Mouse (Mus musculus) erythroblast, embryonic 14.5 days (primary cell): ENCODE results near the gene St6galnac5. TPM values are rescaled to one million over a fixed set of nuclear protein-coding genes. Genes with fewer than 3 reads are reported as not detected.

Experiments
- H3K27me3 ChIP-seq: 2 replicates; pipeline ENCODE4 v1.6.1; 2012; ENCODE audit warnings: inconsistent platforms; ENCODE audit not compliant: control insufficient read depth
- H3K36me3 ChIP-seq: 2 replicates; pipeline ENCODE4 v1.6.1; 2012; ENCODE audit warnings: mild to moderate bottlenecking, inconsistent platforms; ENCODE audit not compliant: control insufficient read depth
- H3K4me1 ChIP-seq: 2 replicates; pipeline ENCODE4 v1.6.1; 2012; ENCODE audit warnings: inconsistent platforms; ENCODE audit not compliant: control insufficient read depth
- H3K4me3 ChIP-seq: replicated peaks from 2 replicates; pipeline ENCODE3; 2012; ENCODE audit warnings: moderate library complexity, mild to moderate bottlenecking, inconsistent platforms
- H3K9me3 ChIP-seq: 2 replicates; pipeline ENCODE4 v1.6.1; 2012; ENCODE audit warnings: low read length, inconsistent platforms, mixed read lengths; ENCODE audit not compliant: control insufficient read depth
- GATA1 ChIP-seq: IDR thresholded peaks from 2 replicates; pipeline ENCODE4 v1.6.1; 2012; ENCODE audit warnings: low read length, inconsistent platforms, mixed read lengths
- TAL1 ChIP-seq: IDR thresholded peaks from 3 replicates; pipeline ENCODE4 v1.6.1; 2012; ENCODE audit warnings: low read length, inconsistent platforms, mixed read lengths
- polyA plus RNA-seq: library from polyadenylated mRNA; stranded (reverse); fragments of >175 nt; gene quantifications from 2 replicates; pipeline ENCODE4 v1.2.3, GENCODE M21; 2012

St6galnac5 gene
- polyA plus RNA-seq, 1 experiment: not detected

DNA sequence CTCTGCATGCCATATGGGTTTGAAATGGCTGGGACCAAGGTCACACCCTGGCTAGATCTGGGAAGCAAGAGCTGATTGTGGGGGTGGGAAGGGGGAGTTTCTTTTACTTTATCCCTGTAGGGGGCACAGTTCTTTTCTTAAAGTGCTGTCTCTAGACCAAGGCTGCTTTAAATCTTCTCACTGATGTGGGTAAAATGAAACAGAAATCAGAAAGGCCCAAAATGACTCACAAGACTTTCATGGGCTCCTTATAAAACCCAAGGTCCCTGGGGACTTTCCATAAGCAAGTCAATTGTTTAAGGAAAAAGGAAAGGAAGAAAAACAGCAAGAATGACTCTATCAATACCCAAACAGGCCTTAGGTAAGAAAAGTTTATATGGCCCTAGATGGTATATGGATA, 95.3 kb downstream of the St6galnac5 start:
- H3K27me3 ChIP-seq: no peaks in the 10 kb centered on the region
- H3K9me3 ChIP-seq: no peaks in the 10 kb centered on the region
- H3K4me1 ChIP-seq: peaks cover 4% of the 10 kb centered on the region; the same call in 1 of the 2 replicates
- H3K4me3 ChIP-seq: no peak overlapping the region
- TF ChIP-seq GATA1: no peak
- TF ChIP-seq TAL1: no peak
- H3K36me3 ChIP-seq: no peaks in the 10 kb centered on the region

DNA sequence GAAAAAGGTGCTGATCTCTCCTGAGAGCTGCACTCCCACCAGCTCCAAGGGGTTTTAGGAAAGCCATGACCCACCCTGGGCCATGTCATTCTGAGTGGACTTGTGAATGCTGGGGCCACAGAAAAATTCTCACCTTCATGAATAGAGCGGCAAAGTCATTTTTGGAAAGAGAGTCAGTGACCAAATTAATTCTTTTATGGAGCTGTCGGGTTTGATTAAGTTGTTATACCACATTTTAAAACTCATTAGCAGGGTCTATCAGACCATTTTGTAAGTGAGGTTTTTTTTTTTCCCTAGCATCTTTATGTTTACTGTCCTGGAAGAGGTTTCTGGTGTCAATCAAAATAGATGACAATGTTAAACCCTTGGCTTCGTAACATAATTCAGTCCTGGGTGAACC, 98.5 kb downstream of the St6galnac5 start:
- Histone ChIP-seq H3K9me3 (no peaks in the 10 kb centered on the region), H3K27me3 (no peaks in the 10 kb centered on the region), H3K36me3 (no peaks in the 10 kb centered on the region), H3K4me3 (no peak overlapping the region), H3K4me1 (0 out of 2 replicates have a peak, but pooled peaks cover 2% of the 10 kb centered on the region)
- TF ChIP-seq TAL1 (no peak), GATA1 (no peak)

DNA sequence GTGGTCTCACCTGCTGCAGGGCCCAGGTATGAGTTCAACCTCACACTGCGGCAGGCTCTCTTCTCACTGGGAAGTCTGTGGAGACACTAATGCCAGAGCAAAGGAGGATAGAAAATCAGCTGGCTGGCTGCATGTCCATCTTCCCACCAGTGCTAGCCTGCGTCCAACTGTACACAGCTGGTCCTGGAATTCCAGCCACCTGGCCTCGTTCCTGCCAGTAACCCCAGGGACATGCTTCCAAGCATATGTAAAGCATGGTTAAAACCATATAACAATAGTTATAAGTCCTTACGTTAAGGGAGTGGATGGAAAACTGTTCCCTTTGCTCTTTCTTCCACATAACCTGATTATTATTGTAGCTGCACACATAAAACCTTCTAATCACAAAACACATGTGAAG, 100.3 kb downstream of the St6galnac5 start:
- H3K36me3 ChIP-seq: no peaks in the 10 kb centered on the region
- no peaks in the 10 kb centered on the region for H3K4me1 ChIP-seq
- H3K27me3 ChIP-seq: no peaks in the 10 kb centered on the region
- TF ChIP-seq TAL1 (no peak), GATA1 (no peak)
- H3K9me3 ChIP-seq: no peaks in the 10 kb centered on the region
- H3K4me3 ChIP-seq: no peak overlapping the region

DNA sequence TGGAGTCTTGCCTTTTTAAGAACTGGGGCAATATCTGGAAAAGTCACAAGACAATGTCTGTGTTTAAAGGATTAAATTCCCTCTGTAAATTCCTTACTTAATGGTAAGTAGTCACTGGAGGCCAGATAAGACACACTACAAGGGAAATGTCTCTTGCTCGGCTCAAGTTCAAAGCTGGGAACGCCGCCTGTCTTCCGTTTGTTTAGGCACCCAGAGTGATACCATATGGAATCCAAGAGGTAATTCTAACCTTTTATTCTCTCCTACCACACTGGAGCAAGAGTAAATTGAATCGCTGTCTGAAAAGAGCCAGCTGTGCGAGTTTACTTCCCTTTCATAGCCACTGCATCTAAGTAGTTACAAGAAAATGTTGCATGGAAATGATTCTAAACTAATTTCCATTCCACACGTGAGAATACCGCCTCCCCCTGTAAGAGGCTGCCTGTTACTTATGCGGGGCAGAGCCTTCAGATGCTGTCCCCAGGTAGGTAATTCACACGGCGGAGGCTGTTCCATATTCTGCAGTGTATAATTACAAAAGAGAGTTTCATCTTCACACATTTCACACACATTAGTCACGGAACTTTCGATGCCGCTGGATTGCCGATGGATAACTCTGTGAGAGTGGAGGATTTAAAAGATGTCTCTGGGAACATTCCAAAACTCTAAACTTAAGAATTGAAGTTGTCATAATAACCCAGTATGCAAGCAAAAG, 101.8 kb downstream of the St6galnac5 start:
- Histone ChIP-seq H3K9me3 (no peaks in the 10 kb centered on the region), H3K36me3 (no peaks in the 10 kb centered on the region), H3K4me1 (no peaks in the 10 kb centered on the region), H3K27me3 (no peaks in the 10 kb centered on the region), H3K4me3 (no peak overlapping the region)
- TF ChIP-seq GATA1 (no peak), TAL1 (no peak)

- H3K4me1 ChIP-seq: no peaks in the 10 kb centered on the region
- no peaks in the 10 kb centered on the region for H3K36me3 ChIP-seq
- no peak for TF ChIP-seq TAL1
- no peak for TF ChIP-seq GATA1
- no peaks in the 10 kb centered on the region for H3K9me3 ChIP-seq
- no peaks in the 10 kb centered on the region for H3K27me3 ChIP-seq
- no peak overlapping the region for H3K4me3 ChIP-seq
Measured at GRCm38 (mm10) chr3:152875723-152876290, 106.2 kb downstream of the St6galnac5 start.

- no peaks in the 10 kb centered on the region for H3K4me1 ChIP-seq
- no peaks in the 10 kb centered on the region for H3K9me3 ChIP-seq
- no peak overlapping the region for H3K4me3 ChIP-seq
- no peaks in the 10 kb centered on the region for H3K27me3 ChIP-seq
- no peaks in the 10 kb centered on the region for H3K36me3 ChIP-seq
- TF ChIP-seq TAL1: no peak
- no peak for TF ChIP-seq GATA1
Measured at GRCm38 (mm10) chr3:152874431-152875355, 107.4 kb downstream of the St6galnac5 start.

DNA sequence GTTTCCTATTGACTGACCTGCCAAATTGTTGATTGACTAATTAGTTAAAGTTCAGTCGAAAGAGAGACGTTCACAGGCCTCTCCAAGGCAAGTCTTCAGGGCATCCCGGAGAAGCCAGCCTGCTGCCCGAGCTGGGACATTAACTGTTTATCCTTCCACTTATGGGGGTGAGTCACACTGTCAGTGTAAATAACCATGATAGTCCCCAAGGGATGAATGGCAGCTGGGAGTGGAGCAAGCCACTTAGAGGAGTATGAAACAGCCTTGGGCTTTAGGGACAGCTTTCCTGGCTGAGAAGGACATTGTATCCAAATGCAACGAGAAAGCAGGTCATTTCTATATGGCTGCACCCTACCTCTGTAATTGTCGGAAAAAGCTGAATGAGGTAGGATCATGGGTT, 109.5 kb downstream of the St6galnac5 start:
- Histone ChIP-seq H3K36me3 (no peaks in the 10 kb centered on the region), H3K4me3 (no peak overlapping the region), H3K9me3 (no peaks in the 10 kb centered on the region), H3K27me3 (no peaks in the 10 kb centered on the region), H3K4me1 (no peaks in the 10 kb centered on the region)
- TF ChIP-seq GATA1: no peak
- no peak for TF ChIP-seq TAL1

DNA sequence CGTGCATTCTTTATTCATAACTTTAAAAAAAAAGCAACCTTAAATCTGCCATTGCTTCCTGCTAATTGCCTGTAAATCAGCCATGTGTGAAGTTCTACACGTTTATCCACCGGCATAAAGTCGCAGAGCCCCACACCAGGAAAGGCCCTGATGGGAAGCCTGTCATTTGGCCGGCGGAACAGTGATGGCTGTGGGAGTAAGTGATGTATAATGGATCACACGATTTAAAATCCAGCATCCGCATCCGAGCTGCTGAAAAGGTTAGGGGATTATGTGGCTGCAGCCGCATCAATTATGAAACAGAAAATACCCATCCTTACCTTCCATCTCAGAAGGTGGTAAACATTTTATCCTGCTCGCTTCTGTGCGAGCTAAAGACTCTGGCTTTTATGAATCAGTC, 110.0 kb downstream of the St6galnac5 start:
- no peak for TF ChIP-seq GATA1
- no peak for TF ChIP-seq TAL1
- no peaks in the 10 kb centered on the region for H3K27me3 ChIP-seq
- no peak overlapping the region for H3K4me3 ChIP-seq
- H3K9me3 ChIP-seq: no peaks in the 10 kb centered on the region
- no peaks in the 10 kb centered on the region for H3K4me1 ChIP-seq
- no peaks in the 10 kb centered on the region for H3K36me3 ChIP-seq
